Mouse (Mus musculus): ENCODE results near the gene Cyb5b.
A peak's percentile ranks its signal among the peaks of the same experiment; 100 is the strongest.

Gene Cyb5b

GRCm38 (mm10) chr8:107132581-107133491, 17.6 kb upstream of the Cyb5b start:
- DNase-seq: peak; percentile 42 to 66

GRCm38 (mm10) chr8:107133881-107134280, 16.6 kb upstream of the Cyb5b start:
- peak; percentile 68 to 72 for DNase-seq

- peak in 1 of 2 experiments; percentile 34 for DNase-seq
Measured at GRCm38 (mm10) chr8:107136003-107136612, 14.3 kb upstream of the Cyb5b start.

GRCm38 (mm10) chr8:107137591-107137990, 12.8 kb upstream of the Cyb5b start:
- DNase-seq: peak in 1 of 2 experiments; percentile 10

- DNase-seq: no peak
Measured at GRCm38 (mm10) chr8:107138338-107138737, 12.1 kb upstream of the Cyb5b start.

- peak; percentile 70 to 86 for DNase-seq
Measured at GRCm38 (mm10) chr8:107139704-107140470, 10.6 kb upstream of the Cyb5b start.

GRCm38 (mm10) chr8:107142539-107142938, 7.9 kb upstream of the Cyb5b start:
- DNase-seq: peak in 1 of 2 experiments; percentile 46

GRCm38 (mm10) chr8:107143501-107143900, 6.9 kb upstream of the Cyb5b start:
- DNase-seq: peak; percentile 63 to 73

- no peak for DNase-seq
Measured at GRCm38 (mm10) chr8:107146186-107146585, 4.3 kb upstream of the Cyb5b start.

GRCm38 (mm10) chr8:107148802-107149201, 1.6 kb upstream of the Cyb5b start:
- no peak for DNase-seq

GRCm38 (mm10) chr8:107150057-107150403, 410 bp upstream of the Cyb5b start:
- DNase-seq: no peak

- no peak for DNase-seq
Measured at GRCm38 (mm10) chr8:107151212-107151920, 926 bp downstream of the Cyb5b start.

- no peak for DNase-seq
Measured at GRCm38 (mm10) chr8:107153326-107154210, 3.1 kb downstream of the Cyb5b start.

- no peak for DNase-seq
Measured at GRCm38 (mm10) chr8:107156816-107157215, 6.4 kb downstream of the Cyb5b start.

GRCm38 (mm10) chr8:107157836-107158235, 7.4 kb downstream of the Cyb5b start:
- peak; percentile 38 to 70 for DNase-seq

- no peak for DNase-seq
Measured at GRCm38 (mm10) chr8:107158890-107159289, 8.4 kb downstream of the Cyb5b start.

GRCm38 (mm10) chr8:107164251-107164773, 13.9 kb downstream of the Cyb5b start:
- DNase-seq: peak; percentile 35 to 61

GRCm38 (mm10) chr8:107165745-107166144, 15.3 kb downstream of the Cyb5b start:
- DNase-seq: no peak

GRCm38 (mm10) chr8:107167848-107168247, 17.4 kb downstream of the Cyb5b start:
- DNase-seq: no peak

GRCm38 (mm10) chr8:107172152-107172551, 21.7 kb downstream of the Cyb5b start:
- DNase-seq: no peak

- no peak for DNase-seq
Measured at GRCm38 (mm10) chr8:107172969-107173645, 22.7 kb downstream of the Cyb5b start.
